Mouse (Mus musculus) hindbrain, embryonic 15.5 days (tissue): ENCODE data around the gene Rfx4. TPM values are rescaled to one million over a fixed set of nuclear protein-coding genes. Genes with fewer than 3 reads are reported as not detected.

ENCODE experiments used
- ATAC-seq: fragments of 200-750 bp; cut with Nextera tagmentation; 2 replicates; pipeline ENCODE4 v1.8.0; 2017; ENCODE audit warnings: low read depth, moderate number of reproducible peaks, moderate TSS enrichment; ENCODE audit not compliant: low FRiP score
- H3K27ac ChIP-seq: fragments of 300-500 bp; sonication (generic); replicated peaks from 2 replicates; pipeline ENCODE4 v1.5.1; 2015; ENCODE audit warnings: mild to moderate bottlenecking, inconsistent platforms
- H3K27me3 ChIP-seq: fragments of 300-500 bp; sonication (generic); 2 replicates; pipeline ENCODE4 v1.6.1; 2015; ENCODE audit warnings: control low read depth, inconsistent platforms
- H3K36me3 ChIP-seq: fragments of 300-500 bp; sonication (generic); 2 replicates; pipeline ENCODE4 v1.6.1; 2015; ENCODE audit warnings: control low read depth, inconsistent platforms
- H3K4me1 ChIP-seq: fragments of 300-500 bp; sonication (generic); replicated peaks from 2 replicates; pipeline ENCODE4 v1.6.1; 2015; ENCODE audit warnings: control low read depth, inconsistent platforms
- H3K4me2 ChIP-seq: fragments of 300-500 bp; sonication (generic); 2 replicates; pipeline ENCODE4 v1.6.1; 2015; ENCODE audit warnings: moderate library complexity, mild to moderate bottlenecking, inconsistent platforms
- H3K4me3 ChIP-seq: fragments of 300-500 bp; sonication (generic); 2 replicates; pipeline ENCODE4 v1.5.1; 2015; ENCODE audit warnings: mild to moderate bottlenecking, inconsistent platforms
- H3K9ac ChIP-seq: fragments of 300-500 bp; sonication (generic); 2 replicates; pipeline ENCODE4 v1.6.1; 2015; ENCODE audit warnings: inconsistent platforms
- H3K9me3 ChIP-seq: fragments of 300-500 bp; sonication (generic); 2 replicates; pipeline ENCODE4 v1.6.1; 2016; ENCODE audit warnings: control low read depth, inconsistent platforms
- whole genome bisulfite sequencing: fragments of 180-500 bp; shearing (Covaris S2); methylation state at CpG from one replicate; pipeline ENCODE4 v1.1.7; 2015; 5-methylcytosine and 5-hydroxymethylcytosine counted together
- polyA plus RNA-seq: library from polyadenylated mRNA; unstranded; fragments of >200 nt; fragmentation: Nextera tagmentation; extraction: Ambion mirVana; gene quantifications from 2 replicates; pipeline ENCODE4 v1.2.1, GENCODE M21; 2015

The Rfx4 gene
- polyA plus RNA-seq, 1 experiment from 2014 or later = 23.7 TPM

DNA sequence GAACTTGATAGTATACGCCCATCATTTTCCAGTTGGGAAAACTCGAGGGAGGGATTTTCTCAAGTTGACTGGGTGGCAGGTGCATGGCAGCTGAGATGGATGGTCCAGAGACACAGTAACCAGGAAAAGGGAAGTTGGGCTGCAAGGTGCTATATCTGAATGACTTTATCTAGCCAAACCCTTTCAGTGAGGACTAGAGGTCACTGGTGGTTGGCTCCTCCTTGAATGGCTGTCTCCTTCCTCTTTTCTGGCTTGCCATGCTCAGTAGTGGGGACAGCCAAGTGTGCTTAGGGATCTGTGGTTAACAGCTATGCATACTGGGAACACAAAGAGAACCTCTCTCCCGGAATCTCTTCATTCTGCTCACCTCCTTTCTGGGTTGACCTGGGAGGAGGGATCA lies 64.4 kb downstream of the Rfx4 start:
- 52% methylated on average over 3 of the region's 3 CpGs for WGBS
- H3K9ac ChIP-seq = no peak overlapping the region

DNA sequence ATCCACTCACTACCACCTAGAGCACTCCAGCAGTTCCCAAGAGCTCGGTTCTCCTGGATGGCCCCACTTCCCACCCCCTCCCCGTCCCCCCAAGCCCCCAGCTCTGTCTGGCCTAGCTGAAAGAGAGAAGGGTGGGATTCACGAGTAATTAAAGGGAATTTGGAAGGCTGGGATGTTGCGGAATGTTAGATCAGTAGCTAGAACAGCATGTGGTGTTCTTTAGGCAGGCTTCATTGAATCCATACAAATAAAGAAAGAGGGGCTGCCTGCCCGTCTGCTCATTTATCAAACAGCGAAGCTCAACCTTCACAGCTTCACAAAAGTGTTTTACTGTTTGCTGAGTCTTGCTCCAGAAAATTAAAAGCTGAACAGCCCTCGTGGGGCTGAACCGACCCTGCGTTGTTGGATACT lies 66.9 kb downstream of the Rfx4 start:
- H3K9ac ChIP-seq = no peak overlapping the region
- 0 out of 2 replicates have a peak overlapping the region, but pooled peaks have one; percentile 0 for H3K4me2 ChIP-seq
- peaks cover 26% of the 10 kb centered on the region for H3K4me1 ChIP-seq
- 6% methylated on average over 9 of the region's 9 CpGs for WGBS
- H3K9me3 ChIP-seq = no peaks in the 10 kb centered on the region
- H3K36me3 ChIP-seq = no peaks in the 10 kb centered on the region
- H3K27ac ChIP-seq = peak overlapping the region; percentile 34; the same call in 1 of the 2 replicates
- no peak overlapping the region for H3K4me3 ChIP-seq
- ATAC-seq = peak; percentile 56; the same call in 1 of the 2 replicates
- H3K27me3 ChIP-seq = no peaks in the 10 kb centered on the region

More for the DNA sequence above, 64.4 kb downstream of the Rfx4 start:
- no peak overlapping the region for H3K4me3 ChIP-seq
- no peak for ATAC-seq
- peaks cover 18% of the 10 kb centered on the region for H3K4me1 ChIP-seq
- H3K36me3 ChIP-seq = no peaks in the 10 kb centered on the region
- no peaks in the 10 kb centered on the region for H3K9me3 ChIP-seq
- no peaks in the 10 kb centered on the region for H3K27me3 ChIP-seq
- no peak overlapping the region for H3K4me2 ChIP-seq
- no peak overlapping the region for H3K27ac ChIP-seq

DNA sequence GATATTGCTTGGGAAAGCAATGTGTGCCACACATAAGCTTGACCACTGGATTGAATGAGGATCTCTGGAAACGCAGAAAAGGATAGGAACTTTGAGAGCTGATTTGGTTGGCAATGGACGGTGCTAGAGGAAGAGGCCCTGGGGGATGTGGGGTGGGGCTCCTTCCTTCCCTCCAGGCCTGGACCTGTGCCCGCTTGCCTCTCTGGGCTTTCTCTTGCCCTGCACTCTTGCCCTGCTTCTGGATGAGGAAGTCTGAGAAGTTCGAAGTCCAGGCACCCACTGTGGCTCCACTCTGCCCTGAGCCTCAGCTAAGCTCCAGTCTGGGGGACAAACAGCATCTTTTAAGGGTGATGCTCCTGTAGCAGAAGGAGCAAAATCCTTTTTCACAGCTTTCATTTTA lies 67.8 kb downstream of the Rfx4 start:
- Histone ChIP-seq H3K27me3 (no peaks in the 10 kb centered on the region), H3K36me3 (no peaks in the 10 kb centered on the region), H3K4me2 (no peak overlapping the region), H3K4me3 (no peak overlapping the region), H3K9ac (no peak overlapping the region), H3K4me1 (peaks cover 26% of the 10 kb centered on the region), H3K9me3 (no peaks in the 10 kb centered on the region), H3K27ac (peak overlapping the region; percentile 34; the same call in 1 of the 2 replicates)
- WGBS = 32% methylated on average over 4 of the region's 4 CpGs
- ATAC-seq = no peak

DNA sequence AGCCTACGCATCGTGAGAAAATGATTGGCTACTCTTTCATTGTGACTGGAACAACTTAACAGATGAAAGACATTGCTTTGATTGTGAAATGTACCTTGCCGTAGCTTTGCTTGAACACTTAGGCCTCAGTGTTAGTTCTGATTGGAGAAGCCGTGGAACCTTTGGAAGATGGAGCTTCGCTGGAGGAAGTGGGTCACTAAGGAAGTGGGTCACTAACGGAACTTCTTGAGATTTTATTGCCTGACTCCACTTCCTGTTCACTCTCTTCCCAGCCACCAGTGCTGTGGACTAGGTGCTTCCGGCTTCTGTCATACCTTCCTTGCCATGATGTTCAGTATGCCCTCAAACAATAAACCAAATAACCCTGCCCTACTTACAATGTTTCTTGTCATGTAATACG lies 73.1 kb downstream of the Rfx4 start:
- H3K4me2 ChIP-seq = no peak overlapping the region
- no peaks in the 10 kb centered on the region for H3K9me3 ChIP-seq
- ATAC-seq = no peak
- peaks cover 8% of the 10 kb centered on the region for H3K4me1 ChIP-seq
- WGBS = 85% methylated on average over 8 of the region's 8 CpGs
- H3K27ac ChIP-seq = no peak overlapping the region
- H3K27me3 ChIP-seq = no peaks in the 10 kb centered on the region
- no peaks in the 10 kb centered on the region for H3K36me3 ChIP-seq
- no peak overlapping the region for H3K9ac ChIP-seq
- no peak overlapping the region for H3K4me3 ChIP-seq

DNA sequence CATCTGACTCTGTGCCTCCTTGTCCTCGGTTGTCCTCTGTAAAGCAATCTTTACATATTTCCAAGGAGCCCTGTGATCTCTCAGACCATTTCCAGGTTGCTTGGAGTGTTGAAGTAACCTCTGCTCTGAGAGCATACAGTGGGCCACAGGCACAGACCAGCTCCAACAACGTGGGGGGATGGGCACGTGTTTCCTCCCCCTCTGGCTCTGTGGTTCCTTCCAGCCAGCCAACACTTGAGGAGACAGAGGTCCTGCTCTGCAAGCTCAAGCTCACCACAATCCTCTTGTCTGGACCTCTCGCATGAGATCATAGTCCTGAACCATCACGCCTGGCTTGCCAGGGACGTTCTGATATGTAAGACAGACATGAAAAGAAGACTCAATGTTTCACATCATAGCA lies 79.7 kb downstream of the Rfx4 start:
- H3K9me3 ChIP-seq = no peaks in the 10 kb centered on the region
- H3K27me3 ChIP-seq = no peaks in the 10 kb centered on the region
- ATAC-seq = no peak
- no peak overlapping the region for H3K4me3 ChIP-seq
- 76% methylated on average over 6 of the region's 6 CpGs for WGBS
- H3K4me2 ChIP-seq = no peak overlapping the region
- no peaks in the 10 kb centered on the region for H3K36me3 ChIP-seq
- no peak overlapping the region for H3K9ac ChIP-seq
- no peaks in the 10 kb centered on the region for H3K4me1 ChIP-seq
- H3K27ac ChIP-seq = no peak overlapping the region

DNA sequence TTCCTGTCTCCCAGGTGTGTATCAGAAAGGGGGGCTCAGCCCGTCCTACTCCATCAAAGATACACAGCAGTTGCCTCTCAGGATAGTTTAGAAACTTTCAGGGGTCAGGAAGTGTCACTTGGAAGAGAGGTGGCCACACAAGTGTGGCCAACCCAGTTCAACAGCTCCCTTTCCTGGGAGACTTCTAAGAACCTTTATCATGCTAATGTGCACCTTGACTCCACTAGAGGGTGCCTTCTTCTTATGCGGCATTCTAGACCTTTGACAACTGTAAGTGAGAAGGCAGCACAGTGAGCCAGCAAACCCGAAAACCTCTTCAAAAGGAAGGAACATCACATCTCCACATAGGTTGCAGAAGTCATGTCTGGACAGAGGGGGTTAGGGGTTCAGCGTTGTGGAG lies 80.2 kb downstream of the Rfx4 start:
- no peak for ATAC-seq
- H3K9ac ChIP-seq = no peak overlapping the region
- H3K27me3 ChIP-seq = no peaks in the 10 kb centered on the region
- no peaks in the 10 kb centered on the region for H3K36me3 ChIP-seq
- no peaks in the 10 kb centered on the region for H3K4me1 ChIP-seq
- no peak overlapping the region for H3K4me3 ChIP-seq
- H3K9me3 ChIP-seq = no peaks in the 10 kb centered on the region
- no peak overlapping the region for H3K4me2 ChIP-seq
- WGBS = 31% methylated on average over 3 of the region's 4 CpGs
- no peak overlapping the region for H3K27ac ChIP-seq

DNA sequence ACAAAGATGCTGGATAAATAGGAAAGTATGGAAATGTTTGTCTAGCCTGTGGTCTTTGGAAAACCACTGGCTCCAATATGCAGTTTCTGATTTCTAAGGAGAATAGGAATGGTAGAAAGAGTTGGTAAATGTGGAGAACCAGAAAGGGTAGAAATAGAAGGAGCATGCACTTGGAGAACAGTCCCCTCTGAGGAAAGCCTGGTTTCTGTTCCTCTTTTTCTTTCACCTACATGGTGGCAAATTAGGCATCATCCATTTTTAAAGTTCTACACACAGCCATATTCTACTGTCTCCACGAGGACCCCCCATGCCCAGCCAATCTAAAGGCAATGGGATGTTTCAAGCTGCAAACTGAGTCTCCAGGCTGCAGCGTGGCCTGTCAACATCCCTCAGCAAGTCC lies 81.5 kb downstream of the Rfx4 start:
- Histone ChIP-seq H3K9me3 (no peaks in the 10 kb centered on the region), H3K27ac (no peak overlapping the region), H3K4me2 (no peak overlapping the region), H3K4me1 (no peaks in the 10 kb centered on the region), H3K36me3 (no peaks in the 10 kb centered on the region), H3K27me3 (no peaks in the 10 kb centered on the region), H3K9ac (no peak overlapping the region), H3K4me3 (no peak overlapping the region)
- WGBS = 83% methylated on average over 2 of the region's 2 CpGs
- no peak for ATAC-seq

DNA sequence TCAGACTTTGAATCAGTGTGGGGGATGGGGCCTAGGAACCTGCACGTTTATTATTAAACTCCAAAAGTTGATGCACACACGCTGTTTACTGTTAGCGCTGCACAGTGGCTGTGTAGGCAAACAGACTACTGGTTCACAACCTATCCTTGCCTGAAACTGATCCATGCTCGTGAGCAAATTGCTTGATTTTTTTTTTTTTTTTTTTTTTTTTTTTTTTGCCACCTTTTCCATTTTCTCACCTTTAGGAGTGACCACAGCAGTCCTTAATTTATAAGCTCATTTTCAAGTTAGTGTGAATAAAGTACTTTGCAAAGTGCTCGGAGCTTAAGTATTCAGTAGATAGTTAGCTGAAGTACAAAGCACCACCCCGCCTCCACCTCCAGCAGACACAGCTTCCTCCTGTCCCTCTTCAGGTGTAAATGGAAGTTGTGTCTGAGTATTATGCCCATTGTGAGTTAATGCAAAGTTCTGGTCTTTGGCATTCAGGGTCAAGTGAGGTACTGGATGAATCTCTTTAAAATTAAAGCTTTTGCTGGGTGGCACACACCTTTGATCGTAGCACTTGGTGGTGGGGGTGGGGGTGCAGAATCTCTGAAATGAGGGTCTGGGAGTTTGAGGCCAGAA lies 83.1 kb downstream of the Rfx4 start:
- Histone ChIP-seq H3K36me3 (no peaks in the 10 kb centered on the region), H3K4me3 (no peak overlapping the region), H3K27ac (no peak overlapping the region), H3K27me3 (no peaks in the 10 kb centered on the region), H3K9ac (no peak overlapping the region), H3K9me3 (no peaks in the 10 kb centered on the region), H3K4me1 (no peaks in the 10 kb centered on the region), H3K4me2 (no peak overlapping the region)
- 73% methylated on average over 7 of the region's 7 CpGs for WGBS
- ATAC-seq = no peak

DNA sequence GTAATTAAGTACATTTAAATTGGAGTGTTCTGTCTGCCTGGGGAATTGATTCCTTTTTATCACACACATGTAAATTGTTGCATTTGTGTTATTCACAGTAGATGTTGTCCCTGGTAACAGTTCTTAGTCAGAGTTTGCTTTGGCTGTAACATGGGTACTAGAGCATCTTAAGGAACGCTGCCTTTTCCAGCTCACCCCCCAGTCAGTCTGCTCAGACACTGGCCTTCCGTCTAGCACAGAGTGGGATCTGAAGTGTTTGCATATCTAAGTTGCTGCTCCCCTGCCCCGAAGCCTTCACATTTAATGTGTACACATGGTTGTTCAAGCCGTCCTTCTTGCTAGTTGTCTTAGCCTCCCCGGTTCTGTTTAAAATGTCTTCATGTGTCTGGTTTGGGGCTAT lies 90.8 kb downstream of the Rfx4 start:
- H3K36me3 ChIP-seq = no peaks in the 10 kb centered on the region
- peaks cover 5% of the 10 kb centered on the region for H3K4me1 ChIP-seq
- no peaks in the 10 kb centered on the region for H3K27me3 ChIP-seq
- H3K9me3 ChIP-seq = no peaks in the 10 kb centered on the region
- no peak overlapping the region for H3K27ac ChIP-seq
- no peak overlapping the region for H3K4me3 ChIP-seq
- WGBS = 68% methylated on average over 5 of the region's 5 CpGs
- no peak overlapping the region for H3K4me2 ChIP-seq
- H3K9ac ChIP-seq = no peak overlapping the region
- ATAC-seq = no peak

DNA sequence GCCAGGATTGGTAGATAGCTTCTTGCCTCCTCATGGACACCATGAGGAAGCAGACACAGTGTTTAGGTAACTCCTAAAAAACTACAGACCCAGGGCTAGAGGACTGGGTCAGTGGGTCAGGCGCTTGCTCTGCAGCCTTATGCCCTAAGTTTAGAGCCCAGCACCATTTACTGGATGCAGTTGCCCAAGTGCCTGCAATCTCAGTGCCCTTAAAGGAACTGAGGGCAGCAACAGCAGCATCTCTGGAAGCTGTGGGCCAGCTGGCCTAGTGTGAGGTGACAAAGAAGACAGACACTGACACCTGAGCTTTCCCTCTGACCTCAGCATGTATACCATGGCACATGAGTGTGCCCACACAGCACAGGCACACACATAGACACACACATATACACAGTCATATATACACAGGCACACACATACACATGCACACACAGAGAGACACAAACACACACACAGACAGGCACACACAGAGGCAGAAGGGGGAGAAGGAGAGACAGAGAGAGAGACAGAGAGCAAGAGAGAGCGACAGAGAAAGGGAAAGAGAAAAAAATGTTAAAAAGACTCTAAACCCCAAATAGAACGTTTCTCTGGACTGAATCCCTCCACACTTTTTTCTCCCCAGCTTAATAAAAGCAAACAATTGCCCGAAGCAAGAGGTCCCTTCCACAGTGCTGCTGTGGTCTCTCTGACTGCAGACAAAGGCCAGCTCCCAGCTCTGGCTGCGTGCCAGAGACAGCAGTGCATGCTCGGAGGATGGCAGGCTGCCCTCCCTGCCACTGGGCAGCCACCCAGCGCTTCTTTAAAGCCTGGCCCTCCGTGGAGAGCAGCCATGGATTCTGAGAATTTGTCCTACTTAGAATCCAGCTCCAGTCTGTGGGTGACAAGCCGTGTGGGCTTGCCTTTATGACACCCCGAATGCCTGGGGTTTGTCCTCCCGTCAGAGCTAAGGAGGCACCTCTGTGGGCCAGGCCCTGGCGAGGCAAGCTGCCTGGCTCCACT lies 96.4 kb downstream of the Rfx4 start:
- 40% methylated on average over 12 of the region's 12 CpGs for WGBS
- no peak overlapping the region for H3K4me2 ChIP-seq

DNA sequence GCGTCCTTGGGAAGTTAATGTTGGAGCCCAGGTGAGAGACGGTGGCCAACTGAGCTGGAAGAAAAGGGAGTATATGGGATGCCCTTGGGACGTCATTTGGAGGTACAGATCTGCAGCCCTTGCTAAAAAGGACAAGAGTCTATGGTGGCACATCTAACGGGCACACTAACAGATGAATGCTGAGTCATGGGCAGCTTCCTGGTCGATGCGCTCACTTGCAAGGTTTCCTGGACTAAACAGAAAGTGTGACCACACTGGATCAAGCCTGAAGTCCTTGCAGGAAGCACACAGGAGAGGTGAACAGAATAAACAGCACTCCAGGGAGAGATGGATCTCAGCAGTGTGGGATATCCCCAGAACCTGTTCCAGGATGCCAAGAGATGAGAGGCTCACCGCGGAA lies 98.2 kb downstream of the Rfx4 start:
- 93% methylated on average over 8 of the region's 8 CpGs for WGBS
- ATAC-seq = no peak

More for the DNA sequence above, 96.4 kb downstream of the Rfx4 start:
- Histone ChIP-seq H3K9ac (0 out of 2 replicates have a peak overlapping the region, but pooled peaks have one; percentile 6), H3K9me3 (no peaks in the 10 kb centered on the region), H3K27ac (peak overlapping the region; percentile 78), H3K27me3 (no peaks in the 10 kb centered on the region), H3K4me3 (no peak overlapping the region), H3K4me1 (peaks cover 28% of the 10 kb centered on the region), H3K36me3 (no peaks in the 10 kb centered on the region)
- peak; percentile 89 for ATAC-seq

DNA sequence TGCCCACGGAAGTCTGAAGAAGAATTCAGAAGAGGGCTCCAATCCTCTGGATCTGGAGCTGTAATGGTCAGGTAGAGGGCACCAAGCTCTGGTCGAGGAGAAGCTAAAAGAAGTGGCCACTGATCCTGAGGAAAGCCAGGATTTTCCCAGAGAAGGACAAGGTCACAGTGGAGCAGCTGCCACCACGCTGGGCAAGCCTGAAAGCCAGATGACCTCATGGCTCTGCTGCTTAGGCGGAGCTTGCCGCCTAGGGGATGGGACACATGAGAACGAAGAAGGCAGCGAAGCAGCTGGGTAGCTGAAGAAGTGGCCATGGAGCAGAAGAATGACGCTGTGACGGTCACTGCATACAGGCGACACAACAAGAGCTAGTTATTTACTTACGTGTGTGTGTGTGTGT lies 99.6 kb downstream of the Rfx4 start:
- H3K9me3 ChIP-seq = no peaks in the 10 kb centered on the region
- no peaks in the 10 kb centered on the region for H3K27me3 ChIP-seq
- peaks cover 46% of the 10 kb centered on the region for H3K4me1 ChIP-seq
- no peak for ATAC-seq
- no peak overlapping the region for H3K4me3 ChIP-seq
- H3K9ac ChIP-seq = no peak overlapping the region
- no peak overlapping the region for H3K27ac ChIP-seq
- H3K4me2 ChIP-seq = no peak overlapping the region
- WGBS = 71% methylated on average over 11 of the region's 11 CpGs
- H3K36me3 ChIP-seq = no peaks in the 10 kb centered on the region

More for the DNA sequence above, 98.2 kb downstream of the Rfx4 start:
- Histone ChIP-seq H3K4me3 (no peak overlapping the region), H3K9ac (no peak overlapping the region), H3K4me2 (no peak overlapping the region), H3K27ac (no peak overlapping the region), H3K27me3 (no peaks in the 10 kb centered on the region), H3K4me1 (peaks cover 35% of the 10 kb centered on the region), H3K9me3 (no peaks in the 10 kb centered on the region), H3K36me3 (no peaks in the 10 kb centered on the region)
